Mouse (Mus musculus): Measurements from ENCODE around the gene Gm9376.

Gm9376 gene

DNA sequence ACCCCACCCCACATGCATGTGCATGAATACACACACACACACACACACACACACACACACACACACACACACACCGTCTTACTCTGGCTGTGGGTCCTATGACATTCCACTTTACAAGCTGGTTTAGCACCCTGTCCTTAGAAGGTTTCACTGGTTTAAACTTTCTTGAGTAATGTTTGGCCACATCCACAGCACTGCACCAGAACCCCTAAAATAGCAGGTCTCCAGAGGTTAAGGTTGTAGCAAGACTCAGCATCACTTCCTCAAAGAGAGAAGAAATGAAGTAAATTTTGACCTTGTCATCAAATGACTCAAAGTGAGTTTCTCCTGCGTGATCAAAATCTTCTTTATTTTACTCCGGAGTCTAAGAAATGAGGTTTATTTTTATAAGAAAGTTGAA lies 15.5 kb downstream of the Gm9376 start:
- DNase-seq (ENCODE audit: low spot score) = no peak

DNA sequence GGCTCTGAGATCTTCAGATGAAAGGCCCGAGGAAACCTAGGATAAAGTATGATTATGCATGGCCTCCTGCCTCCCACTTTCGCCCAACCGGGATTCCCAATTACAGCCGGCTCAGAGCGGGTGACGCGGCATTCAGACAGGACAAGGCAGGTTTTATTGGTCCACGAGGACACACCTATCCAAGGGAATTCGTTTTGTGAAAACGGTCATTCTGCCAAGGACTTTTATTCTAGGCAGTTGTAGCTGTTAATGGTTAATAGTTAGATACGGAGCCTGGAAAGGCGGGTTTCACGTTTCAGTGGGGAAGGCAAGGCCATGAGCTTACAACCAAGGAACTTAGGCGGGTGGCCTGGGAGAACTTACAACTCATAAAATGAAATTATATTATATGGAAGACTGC lies 16.2 kb downstream of the Gm9376 start:
- DNase-seq (ENCODE audit: low spot score) = no peak

GRCm38 (mm10) chr14:118286096-118286495 lies 19.3 kb downstream of the Gm9376 start:
- no peak for DNase-seq (ENCODE audit: low spot score)

DNA sequence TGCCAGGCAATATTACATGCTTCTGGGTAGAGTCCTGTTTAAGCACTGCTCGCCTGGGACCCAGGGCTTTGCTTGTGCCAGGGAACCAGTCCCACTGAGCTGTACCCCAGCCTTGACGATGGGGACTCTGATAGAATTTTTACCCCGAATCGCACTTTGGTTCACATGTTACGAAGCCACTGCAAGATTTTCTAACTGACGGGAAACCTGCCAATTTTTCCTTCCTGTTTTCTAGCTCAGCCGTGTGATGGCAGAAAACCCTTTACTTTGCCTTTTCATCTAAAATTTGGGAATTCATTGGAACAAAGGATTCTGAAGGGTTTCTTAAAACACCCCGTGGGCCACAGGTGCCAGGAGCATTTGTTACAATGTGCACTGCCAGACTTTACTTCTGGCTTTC lies 22.4 kb downstream of the Gm9376 start:
- DNase-seq (ENCODE audit: low spot score) = no peak

- no peak for DNase-seq (ENCODE audit: low spot score)
Measured at GRCm38 (mm10) chr14:118290009-118290408, 23.2 kb downstream of the Gm9376 start.

DNA sequence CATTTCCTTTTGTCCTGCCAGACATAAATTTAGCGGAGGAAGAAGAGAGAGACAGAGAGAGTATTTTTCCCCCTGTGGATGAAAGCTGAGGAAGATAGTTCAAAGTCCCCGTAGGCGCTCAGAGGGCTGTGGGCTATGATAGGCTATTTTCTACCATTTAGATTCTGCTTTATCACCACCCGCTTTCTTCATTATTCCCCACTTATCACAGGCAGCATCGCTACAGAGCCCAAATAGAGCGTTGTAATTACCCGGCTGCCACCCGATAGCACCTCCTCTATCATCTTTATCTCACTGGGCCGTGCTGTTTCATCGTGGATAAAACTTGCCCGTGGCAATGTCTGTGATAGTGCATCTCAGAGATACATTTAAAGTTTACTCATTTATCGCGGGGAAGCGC lies 35.8 kb downstream of the Gm9376 start:
- DNase-seq (ENCODE audit: low spot score) = no peak

- no peak for DNase-seq (ENCODE audit: low spot score)
Measured at GRCm38 (mm10) chr14:118304560-118304959, 37.8 kb downstream of the Gm9376 start.

DNA sequence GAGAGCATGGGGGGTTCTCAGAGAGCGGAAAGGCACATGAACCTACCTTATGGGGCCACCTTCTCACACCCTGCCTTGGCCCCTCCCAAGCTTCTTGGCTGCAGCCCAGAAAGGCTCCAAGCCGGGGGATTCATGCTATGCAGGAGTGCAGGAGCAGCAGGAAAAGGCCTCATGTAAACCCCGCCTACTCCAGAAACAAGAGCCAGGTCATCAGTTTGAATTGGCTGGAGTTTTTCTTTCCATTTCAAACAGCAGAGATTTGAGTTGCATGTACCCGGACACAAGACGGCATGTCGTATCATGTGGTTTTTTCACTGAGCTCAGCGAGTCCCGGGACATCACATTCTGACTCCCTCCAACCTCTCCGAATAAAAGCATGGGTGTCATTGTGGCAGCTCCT lies 39.2 kb downstream of the Gm9376 start:
- DNase-seq (ENCODE audit: low spot score) = peak; percentile 10

GRCm38 (mm10) chr14:118307060-118307459 lies 40.3 kb downstream of the Gm9376 start:
- DNase-seq (ENCODE audit: low spot score) = no peak

GRCm38 (mm10) chr14:118311703-118312102 lies 44.9 kb downstream of the Gm9376 start:
- no peak for DNase-seq (ENCODE audit: low spot score)

DNA sequence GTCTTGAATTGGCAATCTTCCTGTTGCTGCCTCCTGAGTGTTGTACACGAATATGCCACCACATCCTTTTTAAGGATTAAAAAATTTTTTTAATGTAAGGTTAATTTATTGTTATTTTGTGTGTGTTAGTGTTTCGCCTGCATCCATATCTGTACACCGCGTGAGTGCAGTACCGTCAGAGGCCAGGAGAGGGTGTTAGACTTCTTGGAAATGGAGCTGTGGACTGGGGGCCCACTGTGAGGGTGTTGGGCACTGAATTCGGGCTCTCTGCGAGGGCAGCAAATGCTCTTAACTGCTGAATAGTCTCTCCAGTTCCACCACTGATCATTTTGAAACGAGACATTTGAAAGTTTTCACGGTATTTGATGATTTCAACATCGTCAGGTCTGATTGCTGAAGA lies 45.9 kb downstream of the Gm9376 start:
- no peak for DNase-seq (ENCODE audit: low spot score)

- no peak for DNase-seq (ENCODE audit: low spot score)
Measured at GRCm38 (mm10) chr14:118313931-118314330, 47.2 kb downstream of the Gm9376 start.

DNA sequence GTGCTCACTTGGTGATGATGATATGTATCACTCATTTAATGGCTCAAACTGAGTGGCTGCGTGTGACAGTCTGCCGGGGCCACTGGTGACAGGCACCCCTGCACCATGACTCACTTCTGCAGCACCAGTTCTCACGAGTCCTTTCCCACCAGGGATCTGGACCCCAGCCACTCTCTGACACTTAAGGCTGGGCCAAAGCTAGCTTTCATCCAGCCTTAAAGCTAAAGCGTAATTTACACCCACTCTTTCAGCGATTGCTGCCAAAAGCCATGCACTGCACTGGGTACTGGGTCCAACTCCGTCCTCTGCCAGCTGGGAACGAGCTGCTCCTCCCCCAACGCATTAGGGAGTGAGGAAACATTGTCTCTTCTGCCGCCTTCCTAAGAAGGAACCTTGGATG lies 50.5 kb downstream of the Gm9376 start:
- no peak for DNase-seq (ENCODE audit: low spot score)

Measured in ovary, postnatal 36 days (tissue).